Mouse (Mus musculus) liver, embryonic 14.5 days (tissue): Measurements from ENCODE around the gene Runx3. TPM values are rescaled to one million over a fixed set of nuclear protein-coding genes. Genes with fewer than 3 reads are reported as not detected.

ENCODE experiments used
- ATAC-seq: fragments of 200-750 bp; cut with Nextera tagmentation; 2 replicates; pipeline ENCODE4 v1.8.0; 2017; ENCODE audit warnings: moderate number of reproducible peaks, mild to moderate bottlenecking, moderate library complexity; ENCODE audit not compliant: insufficient read depth
- DNase-seq, 3 experiments: peaks; one replicate each; pipeline ENCODE4 v3.0.0-alpha.2; 2012 to 2013; ENCODE audit warnings: low read depth in 3 of 3, low spot score in 3 of 3
- H3K27ac ChIP-seq: fragments of 300-500 bp; sonication (generic); 2 replicates; pipeline ENCODE4 v1.5.1; 2014; ENCODE audit warnings: moderate library complexity, mild to moderate bottlenecking, control low read depth, inconsistent platforms
- H3K27me3 ChIP-seq: fragments of 300-500 bp; sonication (generic); 2 replicates; pipeline ENCODE4 v1.6.1; 2014; ENCODE audit warnings: mild to moderate bottlenecking, low read length, moderate library complexity; ENCODE audit not compliant: control insufficient read depth, insufficient read depth
- H3K36me3 ChIP-seq: fragments of 300-500 bp; sonication (generic); replicated peaks from 2 replicates; pipeline ENCODE4 v1.6.1; 2014; ENCODE audit warnings: low read depth; ENCODE audit not compliant: control insufficient read depth, insufficient read depth
- H3K4me1 ChIP-seq, 2 experiments: fragments of 200-500 bp in 1 of 2; fragments of 300-500 bp in 1 of 2; sonication (generic) in 1 of 2; replicated peaks; 2 replicates each; pipeline ENCODE4 v1.6.1; 2012 to 2014; ENCODE audit warnings: antibody characterized with exemption in 1 of 2, inconsistent platforms in 1 of 2, low read length in 1 of 2; ENCODE audit not compliant: control insufficient read depth in 2 of 2, insufficient read depth in 2 of 2
- H3K4me2 ChIP-seq: fragments of 300-500 bp; sonication (generic); 2 replicates; pipeline ENCODE4 v1.6.1; 2014; ENCODE audit warnings: low read depth, mild to moderate bottlenecking, control low read depth, moderate library complexity
- H3K4me3 ChIP-seq, 2 experiments: fragments of 200-500 bp in 1 of 2; fragments of 300-500 bp in 1 of 2; sonication (generic) in 1 of 2; 2 replicates each; pipeline ENCODE4 v1.5.1; 2012 to 2014; ENCODE audit warnings: low read depth in 2 of 2, low read length in 2 of 2, mild to moderate bottlenecking in 2 of 2, control low read depth in 1 of 2, inconsistent platforms in 1 of 2, moderate library complexity in 1 of 2; ENCODE audit not compliant: insufficient read depth in 1 of 2
- H3K9ac ChIP-seq: fragments of 300-500 bp; sonication (generic); replicated peaks from 2 replicates; pipeline ENCODE4 v1.6.1; 2014; ENCODE audit warnings: mild to moderate bottlenecking, control low read depth, moderate library complexity
- H3K9me3 ChIP-seq: fragments of 300-500 bp; sonication (generic); 2 replicates; pipeline ENCODE4 v1.6.1; 2016; ENCODE audit warnings: low read length, mixed read lengths; ENCODE audit not compliant: control insufficient read depth
- CTCF ChIP-seq: IDR thresholded peaks from 2 replicates; pipeline ENCODE4 v1.5.1; 2016; ENCODE audit warnings: antibody characterized with exemption, low read depth, control low read depth
- EP300 ChIP-seq: IDR thresholded peaks from 2 replicates; pipeline ENCODE4 v1.6.1; 2016; ENCODE audit warnings: antibody characterized with exemption, low read depth
- WGBS: fragments of 180-500 bp; shearing (Covaris S2); extraction: QIAGEN DNeasy Blood & Tissue Kit; methylation state at CpG from one replicate; pipeline ENCODE4 v1.1.7; 2014; ENCODE audit not compliant: insufficient replicate concordance; 5-methylcytosine and 5-hydroxymethylcytosine counted together
- polyA plus RNA-seq, 2 experiments: library from polyadenylated mRNA; depleted of rRNA in 1 of 2; stranded (reverse) in 1 of 2; unstranded in 1 of 2; fragments of >200 nt; fragmentation: Nextera tagmentation in 1 of 2; extraction: Ambion mirVana in 1 of 2; gene quantifications; 2 replicates each; pipeline versions ENCODE4 v1.2.1 to v1.2.3; 2012 to 2014

Runx3 gene
- polyA plus RNA-seq, 2 experiments, result 0.99 to 1.2 TPM

DNA sequence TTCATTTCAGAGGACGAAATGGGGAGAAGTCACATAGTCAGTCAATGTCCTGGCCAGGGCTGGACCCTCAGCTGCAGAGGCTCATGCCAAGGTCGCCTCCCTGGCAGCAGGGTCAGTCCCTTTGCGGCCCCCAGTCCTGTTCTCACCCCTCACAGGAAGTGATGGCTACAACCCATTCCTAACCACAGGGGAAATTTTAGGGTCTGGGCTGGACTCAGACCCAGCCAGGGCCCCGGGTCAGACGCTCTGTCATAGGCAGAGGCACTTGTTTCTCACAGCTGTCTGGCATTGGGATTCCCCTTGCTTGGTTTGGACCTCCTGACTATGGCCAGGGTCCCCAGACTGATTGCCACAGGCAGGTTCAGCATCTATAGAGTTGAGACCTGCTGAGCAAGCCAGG lies 43.8 kb upstream of the Runx3 start:
- no peak overlapping the region for H3K4me2 ChIP-seq
- ATAC-seq, result no peak
- no peak for TF ChIP-seq EP300
- TF ChIP-seq CTCF, result no peak
- H3K27me3 ChIP-seq, result no peaks in the 10 kb centered on the region
- DNase-seq, result no peak
- no peak overlapping the region for H3K4me3 ChIP-seq
- no peak overlapping the region for H3K9ac ChIP-seq
- 41% methylated on average over 5 of the region's 5 CpGs for WGBS
- H3K4me1 ChIP-seq, result no peaks in the 10 kb centered on the region
- no peaks in the 10 kb centered on the region for H3K9me3 ChIP-seq
- H3K36me3 ChIP-seq, result no peaks in the 10 kb centered on the region
- H3K27ac ChIP-seq, result no peak overlapping the region

DNA sequence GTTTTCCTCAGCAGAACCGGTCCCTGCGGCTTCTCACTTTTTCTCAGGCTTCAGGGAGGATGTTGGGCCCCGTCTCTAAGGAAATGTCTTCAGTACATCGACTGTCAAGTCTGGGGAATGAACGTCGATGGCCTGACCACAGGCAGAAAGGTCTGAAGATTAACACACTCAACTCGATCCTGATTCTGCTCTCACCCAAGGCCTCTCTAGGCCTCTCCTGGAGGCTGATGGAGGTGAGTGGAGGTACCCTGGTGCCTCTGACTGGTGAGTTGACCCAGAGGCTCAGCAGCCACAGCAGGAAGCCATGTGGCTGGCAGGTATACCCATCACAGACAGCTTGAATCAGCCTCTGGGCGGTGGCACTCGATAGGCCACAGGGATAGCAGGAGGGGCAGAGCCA lies 43.3 kb upstream of the Runx3 start:
- DNase-seq (no peak), ATAC-seq (no peak)
- Histone ChIP-seq H3K27ac (no peak overlapping the region), H3K4me2 (no peak overlapping the region), H3K4me3 (no peak overlapping the region), H3K36me3 (no peaks in the 10 kb centered on the region), H3K4me1 (no peaks in the 10 kb centered on the region), H3K27me3 (no peaks in the 10 kb centered on the region), H3K9ac (no peak overlapping the region), H3K9me3 (no peaks in the 10 kb centered on the region)
- WGBS, result 32% methylated on average over 9 of the region's 9 CpGs
- TF ChIP-seq CTCF, result no peak
- TF ChIP-seq EP300, result no peak

GRCm38 (mm10) chr4:135079859-135080640 lies 40.4 kb upstream of the Runx3 start:
- H3K9ac ChIP-seq, result no peak overlapping the region
- whole genome bisulfite sequencing, result 31% methylated on average over 23 of the region's 23 CpGs
- no peak overlapping the region for H3K4me2 ChIP-seq
- H3K4me1 ChIP-seq, result no peaks in the 10 kb centered on the region
- H3K4me3 ChIP-seq, result no peak overlapping the region
- H3K27ac ChIP-seq, result no peak overlapping the region
- no peak for ATAC-seq
- H3K27me3 ChIP-seq, result no peaks in the 10 kb centered on the region
- no peaks in the 10 kb centered on the region for H3K36me3 ChIP-seq
- TF ChIP-seq EP300 (no peak), CTCF (no peak)
- no peak for DNase-seq
- H3K9me3 ChIP-seq, result no peaks in the 10 kb centered on the region

GRCm38 (mm10) chr4:135080641-135080920 lies 39.9 kb upstream of the Runx3 start:
- no peaks in the 10 kb centered on the region for H3K9me3 ChIP-seq
- H3K4me3 ChIP-seq, result no peak overlapping the region
- DNase-seq, result no peak
- H3K36me3 ChIP-seq, result no peaks in the 10 kb centered on the region
- H3K27me3 ChIP-seq, result no peaks in the 10 kb centered on the region
- TF ChIP-seq CTCF (no peak), EP300 (no peak)
- no peak overlapping the region for H3K4me2 ChIP-seq
- H3K9ac ChIP-seq, result no peak overlapping the region
- WGBS, result 45% methylated on average over 7 of the region's 7 CpGs
- H3K27ac ChIP-seq, result no peak overlapping the region
- H3K4me1 ChIP-seq, result no peaks in the 10 kb centered on the region
- ATAC-seq, result no peak

DNA sequence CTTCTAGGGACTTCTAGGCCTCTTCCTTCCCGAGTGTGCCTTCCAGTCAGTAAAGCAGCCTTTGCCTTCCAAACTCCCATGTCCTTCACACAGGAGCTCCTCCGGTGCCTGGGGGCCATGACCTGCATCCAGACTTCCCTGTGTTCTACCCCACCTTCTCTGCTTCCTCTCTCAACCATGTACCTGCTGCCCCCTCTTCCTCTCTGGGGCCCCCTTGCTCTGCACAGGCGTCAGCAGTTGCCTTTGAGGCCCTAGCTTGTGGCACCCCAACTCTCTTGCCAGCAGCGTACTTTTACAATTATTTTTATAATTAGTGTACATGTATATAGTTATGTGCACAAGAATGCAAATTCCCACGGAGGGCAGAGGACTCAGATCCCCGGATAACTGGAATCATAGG lies 37.4 kb upstream of the Runx3 start:
- Histone ChIP-seq H3K9me3 (no peaks in the 10 kb centered on the region), H3K4me2 (no peak overlapping the region), H3K4me3 (no peak overlapping the region), H3K9ac (no peak overlapping the region), H3K36me3 (no peaks in the 10 kb centered on the region), H3K27me3 (no peaks in the 10 kb centered on the region), H3K4me1 (no peaks in the 10 kb centered on the region), H3K27ac (no peak overlapping the region)
- WGBS, result 50% methylated on average over 6 of the region's 6 CpGs
- ATAC-seq, result no peak
- TF ChIP-seq EP300, result no peak
- TF ChIP-seq CTCF, result no peak
- no peak for DNase-seq
